Mouse (Mus musculus) ES-E14 (cell line): ENCODE measurements around the gene Ankrd6.

ENCODE experiments used
- CHD2 ChIP-seq: IDR thresholded peaks from 2 replicates; pipeline ENCODE4 v1.6.1; 2014; ENCODE audit warnings: mild to moderate bottlenecking, low read depth, low read length, inconsistent platforms
- MAFK ChIP-seq: IDR thresholded peaks from 2 replicates; pipeline ENCODE4 v1.6.1; 2014; ENCODE audit warnings: mild to moderate bottlenecking, low read depth, low read length, inconsistent platforms; ENCODE audit not compliant: insufficient read depth

GRCm38 (mm10) chr4:32869370-32869769, 81.3 kb downstream of the Ankrd6 start:
- TF ChIP-seq MAFK: no peak
- no peak for TF ChIP-seq CHD2
